Mouse (Mus musculus) cerebellum, postnatal 25 days (tissue): ENCODE results near the gene Arhgef7.

Experiments used
- DNase-seq, 2 experiments: peaks; one replicate each; pipeline ENCODE4 v3.0.0; 2021; ENCODE audit warnings: mixed read lengths in 2 of 2

The Arhgef7 gene

GRCm38 (mm10) chr8:11799098-11799497 lies 71.6 kb downstream of the Arhgef7 start:
- no peak for DNase-seq

- no peak for DNase-seq
Observed at GRCm38 (mm10) chr8:11800481-11800880, 73.0 kb downstream of the Arhgef7 start.

DNA sequence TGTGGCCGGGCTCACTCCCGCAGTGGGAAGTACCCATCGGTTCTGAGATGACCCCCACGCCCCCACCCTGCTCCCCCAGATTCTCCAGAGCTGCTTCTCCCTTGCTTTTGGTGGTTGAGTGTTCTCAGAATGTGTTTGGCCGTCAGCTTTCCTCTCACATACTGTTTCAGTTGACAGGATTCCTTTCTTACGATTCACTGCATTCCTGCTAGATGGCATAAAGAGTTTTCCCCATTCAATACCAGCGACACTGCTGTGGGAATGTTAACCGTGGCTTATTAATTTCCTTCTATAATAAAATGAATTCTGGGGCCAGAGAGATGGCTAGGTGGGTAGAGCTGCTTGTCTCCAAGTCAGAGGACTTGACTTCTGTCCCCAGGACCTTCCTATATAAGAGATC lies 74.0 kb downstream of the Arhgef7 start:
- DNase-seq = no peak

DNA sequence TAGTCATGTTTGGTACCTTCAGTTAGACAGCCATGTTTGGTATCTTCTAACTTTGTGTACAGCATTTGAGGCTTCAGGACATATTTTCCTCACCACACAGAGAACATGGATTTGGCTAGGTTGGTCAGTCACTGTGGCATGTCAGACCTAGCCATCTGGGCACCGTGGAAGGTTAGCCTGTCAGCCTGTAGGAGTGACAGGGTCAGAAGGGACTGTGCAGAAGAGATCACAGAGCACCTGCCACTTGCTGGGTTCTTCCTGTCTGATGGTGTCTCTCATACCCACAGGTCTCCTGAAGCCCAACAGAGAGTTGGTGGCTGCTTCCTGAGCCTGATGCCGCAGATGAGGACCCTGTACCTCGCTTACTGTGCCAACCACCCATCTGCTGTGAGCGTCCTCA lies 77.4 kb downstream of the Arhgef7 start:
- DNase-seq = no peak

DNA sequence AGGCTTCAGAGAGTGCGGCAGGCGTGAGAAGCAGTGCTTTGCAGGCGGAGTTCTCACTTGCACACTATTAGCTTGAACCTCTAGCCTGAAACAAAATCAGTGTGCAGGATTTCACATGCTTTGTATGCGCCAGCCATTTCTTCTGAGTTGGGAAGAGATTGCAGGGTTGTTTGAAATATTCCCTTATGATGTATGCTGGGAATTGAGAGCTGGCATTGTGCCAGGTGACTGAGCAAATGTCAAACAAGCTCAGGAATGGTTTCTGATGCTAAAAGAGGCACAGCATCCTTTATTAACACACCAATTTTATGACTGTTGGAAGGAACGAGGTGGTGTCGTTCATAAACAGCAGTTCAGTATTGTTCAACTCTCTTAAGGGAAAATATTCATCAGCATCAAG lies 78.7 kb downstream of the Arhgef7 start:
- DNase-seq = peak in 1 of 2 experiments; percentile 61

- no peak for DNase-seq
Observed at GRCm38 (mm10) chr8:11807361-11807760, 79.8 kb downstream of the Arhgef7 start.

DNA sequence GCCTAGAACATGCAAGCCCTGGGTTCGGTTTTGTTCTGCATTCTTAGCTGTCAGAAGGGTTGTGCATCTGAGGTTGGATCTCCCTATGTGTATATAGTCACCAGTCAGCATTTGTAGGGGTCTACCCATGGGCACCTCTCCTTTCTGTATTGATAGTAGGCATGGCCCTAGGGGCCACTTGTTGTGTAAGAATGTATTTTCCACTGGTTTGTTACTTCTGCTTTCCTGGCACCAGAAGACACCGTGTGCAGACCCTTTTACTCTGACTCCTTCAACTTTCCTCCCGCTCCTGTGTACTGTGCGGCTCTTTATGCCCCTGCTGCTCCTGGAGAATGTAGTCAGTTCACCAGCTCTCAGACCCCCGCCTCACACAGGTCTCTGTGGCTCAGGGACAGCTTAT lies 80.5 kb downstream of the Arhgef7 start:
- DNase-seq = no peak

GRCm38 (mm10) chr8:11810426-11810825 lies 82.9 kb downstream of the Arhgef7 start:
- DNase-seq = peak in 1 of 2 experiments; percentile 63

DNA sequence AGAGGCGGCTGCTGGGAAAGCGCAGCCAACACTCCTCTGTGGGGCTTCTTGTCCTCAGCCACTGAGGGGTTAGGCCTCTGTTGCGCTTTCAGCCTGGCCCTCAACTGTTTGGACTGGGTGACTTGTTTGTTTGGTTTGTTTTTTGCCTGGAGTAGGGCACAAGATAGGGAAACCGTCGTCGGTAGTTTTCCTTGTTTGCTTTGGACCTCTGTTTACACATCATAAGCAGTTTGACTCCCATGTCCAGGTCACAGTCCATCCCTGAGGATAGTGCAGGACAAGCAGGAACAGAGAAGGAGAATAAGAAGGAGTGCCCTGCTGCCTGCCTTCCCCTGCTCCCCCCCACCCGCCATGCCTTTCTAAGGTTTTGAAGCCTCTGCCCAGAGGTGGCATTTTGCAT lies 86.3 kb downstream of the Arhgef7 start:
- DNase-seq = no peak

- DNase-seq = no peak
Observed at GRCm38 (mm10) chr8:11815206-11815605, 87.7 kb downstream of the Arhgef7 start.

DNA sequence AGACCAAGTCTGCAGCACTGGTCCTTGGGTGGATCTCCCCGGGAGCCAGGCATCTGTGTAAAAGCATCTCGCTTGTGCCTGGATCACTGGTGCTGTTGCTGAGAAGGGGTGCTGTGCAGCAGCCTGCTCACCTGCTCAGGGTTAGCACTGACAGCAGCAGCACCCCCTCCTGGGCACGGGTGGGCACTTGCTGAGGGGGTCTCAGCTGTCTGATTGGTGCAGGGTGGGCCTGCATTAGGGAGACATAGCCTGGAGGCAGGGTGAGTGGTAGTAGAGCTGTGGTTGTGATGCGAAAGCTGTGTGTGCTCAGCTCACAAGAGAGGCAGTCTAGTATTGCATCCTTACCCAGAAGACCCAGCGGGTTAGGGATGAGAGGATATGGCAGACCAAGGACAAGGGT lies 92.6 kb downstream of the Arhgef7 start:
- DNase-seq = no peak

GRCm38 (mm10) chr8:11820568-11820967 lies 93.0 kb downstream of the Arhgef7 start:
- peak in 1 of 2 experiments; percentile 52 for DNase-seq

- no peak for DNase-seq
Observed at GRCm38 (mm10) chr8:11821451-11822206, 94.1 kb downstream of the Arhgef7 start.

GRCm38 (mm10) chr8:11822550-11823060 lies 95.1 kb downstream of the Arhgef7 start:
- DNase-seq = no peak

GRCm38 (mm10) chr8:11825756-11826155 lies 98.2 kb downstream of the Arhgef7 start:
- no peak for DNase-seq

- no peak for DNase-seq
Observed at GRCm38 (mm10) chr8:11827312-11827711, 99.8 kb downstream of the Arhgef7 start.

- DNase-seq = no peak
Observed at GRCm38 (mm10) chr8:11830214-11831046, 102.9 kb downstream of the Arhgef7 start.

DNA sequence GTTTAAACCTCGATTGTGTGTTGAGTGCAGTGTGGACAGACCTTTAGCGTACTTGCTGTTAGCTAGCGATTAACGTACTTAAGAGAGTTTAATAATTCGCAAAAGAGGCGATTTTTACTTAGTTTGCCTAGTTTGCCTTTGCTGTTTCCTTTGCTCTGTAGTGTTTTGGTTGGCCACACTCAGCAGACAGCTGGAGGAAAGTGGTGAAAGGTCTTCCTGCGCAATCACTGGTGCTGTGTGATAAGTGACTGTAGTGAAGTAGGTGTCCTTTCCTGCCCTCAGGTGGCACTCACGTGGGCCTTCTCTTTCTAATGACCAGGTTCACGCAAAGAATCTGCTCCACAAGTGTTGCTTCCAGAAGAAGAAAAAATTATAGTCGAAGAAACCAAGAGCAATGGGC lies 103.7 kb downstream of the Arhgef7 start:
- DNase-seq = no peak

DNA sequence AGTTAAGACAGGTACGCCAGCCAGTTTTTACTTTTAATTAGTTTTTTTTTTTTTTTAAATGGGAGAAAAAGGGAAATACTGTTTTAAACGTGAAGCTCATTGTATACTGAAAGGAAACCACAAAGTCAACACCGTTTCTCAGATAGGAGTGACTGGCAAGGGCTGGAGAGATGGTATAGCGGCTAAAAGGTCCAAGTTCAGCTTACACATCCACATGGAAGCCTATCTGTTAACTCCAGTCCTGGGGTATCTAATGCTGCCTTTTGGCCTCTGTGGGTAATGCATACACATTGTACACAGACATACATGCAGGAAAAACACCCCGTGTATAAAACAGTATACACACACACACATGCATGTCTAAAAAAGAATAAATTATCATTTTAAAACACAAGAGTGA lies 104.4 kb downstream of the Arhgef7 start:
- no peak for DNase-seq

DNA sequence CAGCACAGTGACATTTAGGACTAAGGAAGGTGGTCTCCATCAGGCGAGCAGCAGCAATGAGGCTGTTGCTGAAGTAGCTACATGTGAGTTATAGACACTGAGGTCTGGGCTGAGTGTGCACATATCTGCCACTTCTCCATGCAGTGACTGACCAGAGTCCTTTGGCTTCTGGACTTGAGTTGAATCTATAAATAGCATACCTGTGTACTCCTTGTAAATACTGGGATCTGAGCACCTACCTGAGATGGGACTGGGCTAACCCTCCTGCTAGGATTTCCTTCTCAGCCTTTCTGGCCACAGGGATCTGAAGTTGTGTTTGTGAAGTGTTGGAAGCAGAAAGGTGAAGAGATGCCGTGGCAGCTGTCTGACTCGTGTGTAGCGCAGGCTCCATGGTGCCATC lies 105.6 kb downstream of the Arhgef7 start:
- DNase-seq = no peak

DNA sequence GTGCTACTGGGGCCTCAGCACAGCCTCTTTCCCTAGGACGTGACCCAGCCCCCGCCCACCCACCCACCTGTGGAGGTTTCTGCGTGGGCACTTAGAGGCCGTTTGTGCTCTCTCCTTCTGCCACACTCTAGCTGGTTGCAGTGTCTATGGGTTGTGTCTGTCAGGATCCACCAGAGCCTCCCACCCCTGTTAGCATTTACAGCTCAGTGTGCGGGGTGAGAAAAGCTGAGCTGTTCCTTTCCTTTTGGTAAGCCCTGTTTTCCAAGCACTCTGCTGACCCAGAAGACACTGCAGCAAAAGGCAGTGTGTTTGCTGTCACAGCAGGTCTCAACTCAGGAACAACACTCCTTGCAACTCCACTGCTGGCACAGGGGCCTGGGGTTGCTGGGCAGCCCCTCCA lies 106.7 kb downstream of the Arhgef7 start:
- DNase-seq = no peak

- DNase-seq = no peak
Observed at GRCm38 (mm10) chr8:11834691-11835090, 107.2 kb downstream of the Arhgef7 start.

GRCm38 (mm10) chr8:11840174-11840573 lies 112.7 kb downstream of the Arhgef7 start, which contains the start of gene Tex29:
Gene Tex29, plus strand, starts transcription at chr8:11840474.
- no peak for DNase-seq

- peak; percentile 48 to 69 for DNase-seq
Observed at GRCm38 (mm10) chr8:11841571-11841970, 114.0 kb downstream of the Arhgef7 start.
